Mouse (Mus musculus) stomach, embryonic 15.5 days (tissue): Measurements from ENCODE around the gene Oas3. TPM values are rescaled to one million over a fixed set of nuclear protein-coding genes. Genes with fewer than 3 reads are reported as not detected.

Experiments used
- ATAC-seq: fragments of 200-750 bp; cut with Nextera tagmentation; 2 replicates; pipeline ENCODE4 v1.8.0; 2017; ENCODE audit warnings: low read depth, moderate number of reproducible peaks, moderate TSS enrichment; ENCODE audit not compliant: insufficient read depth, low FRiP score
- H3K27ac ChIP-seq: fragments of 300-500 bp; sonication (generic); 2 replicates; pipeline ENCODE4 v1.5.1; 2015; ENCODE audit warnings: mild to moderate bottlenecking, inconsistent platforms
- H3K27me3 ChIP-seq: fragments of 300-500 bp; sonication (generic); replicated peaks from 2 replicates; pipeline ENCODE4 v1.6.1; 2015; ENCODE audit warnings: inconsistent platforms
- H3K36me3 ChIP-seq: fragments of 300-500 bp; sonication (generic); 2 replicates; pipeline ENCODE4 v1.6.1; 2015; ENCODE audit warnings: inconsistent platforms
- H3K4me1 ChIP-seq: fragments of 300-500 bp; sonication (generic); 2 replicates; pipeline ENCODE4 v1.6.1; 2015; ENCODE audit warnings: inconsistent platforms
- H3K4me2 ChIP-seq: fragments of 300-500 bp; sonication (generic); 2 replicates; pipeline ENCODE4 v1.6.1; 2015; ENCODE audit warnings: mild to moderate bottlenecking, inconsistent platforms
- H3K4me3 ChIP-seq: fragments of 300-500 bp; sonication (generic); replicated peaks from 2 replicates; pipeline ENCODE4 v1.5.1; 2015; ENCODE audit warnings: inconsistent platforms
- H3K9ac ChIP-seq: fragments of 300-500 bp; sonication (generic); 2 replicates; pipeline ENCODE4 v1.6.1; 2015; ENCODE audit warnings: inconsistent platforms
- H3K9me3 ChIP-seq: fragments of 300-500 bp; sonication (generic); 2 replicates; pipeline ENCODE4 v1.6.1; 2016; ENCODE audit warnings: inconsistent platforms
- WGBS: fragments of 180-500 bp; shearing (Covaris S2); methylation state at CpG from one replicate; pipeline ENCODE4 v1.1.7; 2015; 5-methylcytosine and 5-hydroxymethylcytosine counted together
- polyA plus RNA-seq: library from polyadenylated mRNA; unstranded; fragments of >200 nt; fragmentation: Nextera tagmentation; extraction: Ambion mirVana; gene quantifications from 2 replicates; pipeline ENCODE4 v1.2.1, GENCODE M21; 2015

Oas3 gene
- polyA plus RNA-seq, 1 experiment from 2014 or later: 0.32 TPM

DNA sequence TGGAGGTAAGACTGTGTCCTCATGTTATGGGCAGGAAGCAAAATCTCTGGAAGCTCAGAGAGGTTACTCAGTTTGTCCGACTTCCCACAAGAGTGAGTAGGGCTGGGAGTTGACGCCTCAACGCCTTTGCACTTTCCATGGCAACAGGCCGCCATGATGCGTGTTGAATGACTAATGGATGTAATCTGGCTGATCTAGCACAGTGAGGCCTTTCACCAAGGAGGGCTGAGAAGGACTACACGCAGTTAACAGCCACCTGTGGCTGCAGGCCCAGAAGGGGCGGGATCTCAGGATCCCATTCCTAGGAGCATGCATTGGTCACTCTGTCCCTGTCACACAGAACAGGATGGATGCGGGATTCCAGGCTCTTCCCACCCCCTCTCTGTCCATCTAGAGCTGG, 64.7 kb downstream of the Oas3 start:
- Histone ChIP-seq H3K9ac (no peak overlapping the region), H3K4me1 (peaks cover 18% of the 10 kb centered on the region), H3K4me2 (no peak overlapping the region), H3K36me3 (no peaks in the 10 kb centered on the region), H3K9me3 (no peaks in the 10 kb centered on the region), H3K4me3 (no peak overlapping the region), H3K27me3 (peaks cover 52% of the 10 kb centered on the region), H3K27ac (no peak overlapping the region)
- 72% methylated on average over 8 of the region's 8 CpGs for WGBS
- no peak for ATAC-seq

DNA sequence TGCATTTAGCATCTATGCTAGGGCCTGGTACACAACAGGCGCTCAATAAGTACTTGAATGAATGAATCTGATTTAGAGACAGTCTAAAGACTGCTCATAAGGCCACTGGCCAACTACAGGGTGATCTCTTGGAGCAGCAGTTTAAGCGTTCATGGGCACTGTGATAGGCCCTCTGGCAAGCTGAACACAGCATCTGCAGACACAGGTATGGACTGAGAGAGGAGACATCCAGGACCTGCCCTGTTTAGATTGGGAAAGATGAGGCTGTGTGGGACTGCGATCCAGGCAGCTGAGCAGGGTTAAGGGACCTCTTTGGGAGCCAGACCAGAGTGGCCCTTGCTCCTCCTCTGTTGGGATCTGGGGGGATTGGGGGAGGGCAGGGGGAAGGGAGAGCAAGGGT, 65.6 kb downstream of the Oas3 start, which contains the start of gene Dtx1:
Gene Dtx1 (minus strand): TSS at position 101 of the 400 bp plus-strand sequence.
- Histone ChIP-seq H3K27me3 (peaks cover 52% of the 10 kb centered on the region), H3K9me3 (no peaks in the 10 kb centered on the region)

DNA sequence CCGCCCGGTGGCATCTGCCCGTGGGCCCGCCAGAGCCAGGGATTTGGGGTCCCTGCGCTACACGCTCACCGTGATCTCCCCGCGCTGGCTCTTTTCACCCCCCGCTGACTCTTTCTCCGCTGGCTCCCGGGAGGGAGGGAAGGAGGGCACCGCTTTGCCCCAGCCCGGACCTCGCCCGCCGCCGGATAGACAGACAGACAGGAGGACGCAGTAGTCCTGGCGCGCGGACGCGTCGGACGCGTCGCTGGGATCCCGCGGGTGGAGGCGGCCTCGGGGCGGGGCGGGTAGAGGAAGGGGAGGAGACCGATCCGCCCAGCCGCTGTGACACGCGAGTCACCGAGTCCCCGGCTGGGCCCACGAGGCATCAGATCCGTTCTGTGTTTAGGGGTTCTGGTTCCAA, 66.0 kb downstream of the Oas3 start:
- Histone ChIP-seq H3K4me1 (peaks cover 19% of the 10 kb centered on the region), H3K27ac (no peak overlapping the region), H3K27me3 (peaks cover 52% of the 10 kb centered on the region), H3K9me3 (no peaks in the 10 kb centered on the region), H3K9ac (peak overlapping the region; percentile 29; the same call in 1 of the 2 replicates), H3K4me2 (peak overlapping the region; percentile 81), H3K36me3 (no peaks in the 10 kb centered on the region), H3K4me3 (peak overlapping the region; percentile 47)
- WGBS: under 1% methylated on average over 43 of the region's 43 CpGs
- no peak for ATAC-seq

More for the DNA sequence above, 65.6 kb downstream of the Oas3 start, which contains the start of gene Dtx1:
- H3K4me2 ChIP-seq: peak within 1 kb of the TSS; percentile 81
- no peak within 1 kb of the TSS for H3K27ac ChIP-seq
- H3K36me3 ChIP-seq: no peaks in the 10 kb centered on the region
- peak within 1 kb of the TSS; percentile 47 for H3K4me3 ChIP-seq
- peaks cover 15% of the 10 kb centered on the region for H3K4me1 ChIP-seq
- 42% methylated on average over 3 of the region's 3 CpGs for WGBS
- ATAC-seq: no peak
- peak within 1 kb of the TSS; percentile 29; the same call in 1 of the 2 replicates for H3K9ac ChIP-seq

DNA sequence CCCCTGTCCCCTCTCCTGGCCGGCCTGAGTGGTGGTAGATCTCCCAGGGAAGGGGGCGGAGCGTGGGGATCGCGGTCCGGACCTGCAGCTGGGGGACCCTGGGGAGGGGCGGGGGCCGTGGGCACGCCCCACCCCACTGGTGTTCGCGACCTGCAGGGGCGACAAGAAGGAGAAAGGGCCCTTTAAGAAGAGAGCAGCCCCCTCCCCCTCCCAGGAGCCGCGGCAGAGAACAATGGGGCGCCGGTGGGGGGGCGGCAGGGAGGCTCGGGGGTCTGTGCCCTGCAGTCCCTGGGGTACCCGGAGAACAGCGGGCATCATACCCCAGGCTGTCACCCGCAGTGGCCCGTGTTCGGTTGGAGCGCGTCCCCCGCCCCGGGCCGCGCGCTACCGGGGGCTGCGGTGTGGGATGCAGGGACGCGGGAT, 66.6 kb downstream of the Oas3 start:
- Histone ChIP-seq H3K4me2 (peak overlapping the region; percentile 81), H3K9me3 (no peaks in the 10 kb centered on the region), H3K4me1 (peaks cover 19% of the 10 kb centered on the region), H3K9ac (peak overlapping the region; percentile 29; the same call in 1 of the 2 replicates), H3K4me3 (peak overlapping the region; percentile 47), H3K27me3 (peaks cover 52% of the 10 kb centered on the region), H3K27ac (no peak overlapping the region), H3K36me3 (no peaks in the 10 kb centered on the region)
- WGBS: 1% methylated on average over 33 of the region's 34 CpGs
- ATAC-seq: no peak; the same call in 1 of the 2 replicates

DNA sequence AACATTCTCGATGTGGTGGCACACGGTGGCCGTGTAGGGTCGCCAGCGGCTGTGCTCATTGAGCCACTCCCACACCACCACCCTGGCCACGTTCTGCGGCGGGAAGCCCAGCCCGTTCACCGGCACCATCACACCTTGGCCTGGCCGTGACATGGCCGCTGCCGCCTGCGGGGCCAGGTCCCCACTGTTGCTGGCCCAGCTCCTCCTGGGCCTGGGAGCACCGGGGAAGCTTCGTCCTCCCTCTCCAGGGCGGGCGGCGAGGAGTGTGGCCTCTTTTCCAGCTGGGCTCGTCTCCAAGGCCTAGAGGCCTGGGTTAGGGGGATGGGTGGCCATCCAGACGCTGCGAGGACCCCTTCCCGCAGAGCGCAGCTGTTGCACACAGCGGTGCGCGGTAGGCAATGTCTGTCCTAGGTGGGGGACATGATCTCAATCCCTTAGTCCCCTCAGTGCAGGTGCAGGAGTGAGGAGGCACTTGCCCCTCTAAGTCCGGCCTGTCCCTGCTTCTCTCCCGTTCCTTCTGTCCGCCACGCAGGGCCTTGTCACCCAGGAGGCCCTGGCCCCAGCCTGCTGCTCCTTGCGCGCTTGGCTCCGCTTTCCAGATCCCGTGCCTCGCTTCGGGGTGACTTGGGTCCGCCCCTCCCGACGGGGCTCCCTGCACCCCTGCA, 67.2 kb downstream of the Oas3 start:
- Histone ChIP-seq H3K4me2 (peak overlapping the region; percentile 81), H3K4me3 (peak overlapping the region; percentile 47), H3K4me1 (peaks cover 19% of the 10 kb centered on the region), H3K36me3 (no peaks in the 10 kb centered on the region), H3K27ac (no peak overlapping the region), H3K9me3 (no peaks in the 10 kb centered on the region), H3K9ac (peak overlapping the region; percentile 29; the same call in 1 of the 2 replicates), H3K27me3 (peaks cover 52% of the 10 kb centered on the region)
- WGBS: 3% methylated on average over 40 of the region's 40 CpGs
- peak; percentile 33; the same call in 1 of the 2 replicates for ATAC-seq

DNA sequence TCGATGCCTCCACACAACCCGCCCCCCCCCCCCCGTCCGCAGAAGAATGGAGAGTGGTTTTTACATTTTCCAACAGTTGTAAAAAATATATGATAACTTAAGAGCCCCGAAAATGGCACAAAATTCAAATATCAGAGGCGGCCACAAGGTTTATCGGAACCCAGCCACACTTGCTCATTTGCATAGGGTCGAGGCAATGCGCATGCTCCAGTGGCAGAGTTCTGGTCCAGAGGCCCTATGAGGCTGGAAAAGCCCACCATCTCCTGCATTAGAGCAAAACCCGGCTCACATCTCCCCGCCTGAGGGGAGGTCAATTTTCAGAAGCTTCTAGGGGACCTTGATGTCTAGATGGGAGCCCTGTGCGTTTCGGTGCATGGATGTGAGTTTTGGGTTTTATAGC, 70.5 kb downstream of the Oas3 start:
- Histone ChIP-seq H3K27me3 (peaks cover 29% of the 10 kb centered on the region), H3K4me3 (no peak overlapping the region), H3K4me2 (peak overlapping the region; percentile 8; the same call in 1 of the 2 replicates), H3K4me1 (peaks cover 19% of the 10 kb centered on the region), H3K36me3 (no peaks in the 10 kb centered on the region), H3K9ac (no peak overlapping the region), H3K27ac (no peak overlapping the region), H3K9me3 (no peaks in the 10 kb centered on the region)
- WGBS: 49% methylated on average over 13 of the region's 13 CpGs
- ATAC-seq: no peak

DNA sequence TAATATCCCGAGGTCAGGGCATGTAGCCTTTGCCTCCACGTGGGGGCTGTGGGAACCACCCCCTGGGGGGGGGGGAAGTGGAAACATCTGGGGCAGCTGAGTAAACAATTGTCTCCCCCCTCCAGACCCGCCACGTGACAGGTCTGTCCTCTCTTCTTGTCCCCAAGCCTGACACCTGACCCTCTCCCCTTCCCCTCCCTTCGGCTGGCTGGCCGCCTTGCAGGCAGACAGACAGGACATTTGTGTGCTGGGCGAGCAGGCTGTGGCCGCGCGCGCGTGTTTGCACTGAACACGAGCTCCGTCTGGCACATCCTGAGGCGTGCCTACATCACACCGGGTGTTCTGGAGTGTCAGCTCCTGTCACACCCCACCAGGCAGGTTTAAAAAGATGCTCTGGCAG, 70.9 kb downstream of the Oas3 start:
- no peak overlapping the region for H3K27ac ChIP-seq
- WGBS: 10% methylated on average over 16 of the region's 16 CpGs
- no peak overlapping the region for H3K9ac ChIP-seq
- peaks cover 25% of the 10 kb centered on the region for H3K27me3 ChIP-seq
- H3K4me2 ChIP-seq: peak overlapping the region; percentile 8; the same call in 1 of the 2 replicates
- peaks cover 19% of the 10 kb centered on the region for H3K4me1 ChIP-seq
- H3K4me3 ChIP-seq: no peak overlapping the region
- H3K36me3 ChIP-seq: no peaks in the 10 kb centered on the region
- ATAC-seq: no peak
- no peaks in the 10 kb centered on the region for H3K9me3 ChIP-seq

DNA sequence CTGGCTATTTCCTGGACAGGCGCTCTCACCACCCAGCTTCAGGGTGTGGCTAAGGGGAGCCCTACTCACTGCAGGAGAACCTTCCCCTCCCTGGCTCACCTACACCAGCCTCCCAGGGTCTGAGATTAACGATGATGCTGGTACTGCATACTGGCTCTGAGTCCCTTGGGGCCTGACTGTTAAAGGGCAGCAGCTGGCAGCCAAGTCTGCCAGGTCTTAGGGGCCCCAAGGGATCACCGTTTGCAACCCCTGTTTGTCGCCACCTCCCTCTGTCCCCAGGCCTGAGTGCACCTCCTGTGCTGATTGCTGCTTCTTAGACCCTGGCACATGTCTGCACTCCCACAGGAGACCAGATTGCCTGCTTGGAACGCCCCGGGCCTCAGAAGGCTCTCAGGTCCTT, 73.0 kb downstream of the Oas3 start:
- ATAC-seq: no peak
- no peak overlapping the region for H3K9ac ChIP-seq
- H3K4me1 ChIP-seq: peaks cover 4% of the 10 kb centered on the region; the same call in 1 of the 2 replicates
- no peak overlapping the region for H3K27ac ChIP-seq
- H3K4me2 ChIP-seq: no peak overlapping the region
- H3K36me3 ChIP-seq: no peaks in the 10 kb centered on the region
- no peak overlapping the region for H3K4me3 ChIP-seq
- peaks cover 9% of the 10 kb centered on the region; the same call in 1 of the 2 replicates for H3K27me3 ChIP-seq
- H3K9me3 ChIP-seq: no peaks in the 10 kb centered on the region
- 52% methylated on average over 6 of the region's 6 CpGs for WGBS

DNA sequence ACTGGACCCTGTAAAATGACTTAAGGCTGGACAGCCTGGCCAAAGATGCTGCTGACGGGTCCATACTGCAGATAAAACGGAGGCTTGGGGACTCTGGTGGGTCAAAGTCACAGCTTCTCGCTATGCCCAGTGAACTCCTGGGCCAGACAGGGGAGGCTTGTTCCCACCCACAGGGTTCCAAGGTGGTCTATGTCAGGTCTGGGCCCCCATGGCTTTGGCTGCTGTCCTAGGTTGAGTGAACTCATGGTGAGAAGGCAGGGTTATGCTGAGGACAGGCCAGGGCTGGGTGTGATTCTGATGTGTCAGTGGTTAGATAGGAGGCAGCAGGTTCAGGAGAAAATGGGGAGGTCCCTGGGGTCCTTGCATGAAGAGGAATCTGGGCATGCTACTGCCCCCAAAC, 73.8 kb downstream of the Oas3 start:
- Histone ChIP-seq H3K36me3 (no peaks in the 10 kb centered on the region), H3K27ac (no peak overlapping the region), H3K9ac (no peak overlapping the region), H3K4me2 (no peak overlapping the region), H3K27me3 (peaks cover 5% of the 10 kb centered on the region; the same call in 1 of the 2 replicates), H3K9me3 (no peaks in the 10 kb centered on the region), H3K4me3 (no peak overlapping the region), H3K4me1 (peaks cover 4% of the 10 kb centered on the region; the same call in 1 of the 2 replicates)
- WGBS: 64% methylated on average over 3 of the region's 3 CpGs
- ATAC-seq: no peak

Other genes with a start within 250 kb of the Oas3 start
- gene Tpcn1, start 189.0 kb downstream of the Oas3 start, polyA plus RNA-seq: 25.5 and 25.7 TPM in 2 replicates
- 0.40 and 0.69 TPM in 2 replicates for gene Iqcd, start 188.6 kb downstream of the Oas3 start, polyA plus RNA-seq
- 10.4 and 11.4 TPM in 2 replicates for gene Rita1, start 165.1 kb downstream of the Oas3 start, polyA plus RNA-seq
- 41.8 and 44.9 TPM in 2 replicates for gene Ddx54, start 164.9 kb downstream of the Oas3 start, polyA plus RNA-seq
- gene Cfap73, start 143.4 kb downstream of the Oas3 start, polyA plus RNA-seq: not detected in 2 replicates
- gene Rasal1, start 128.8 kb downstream of the Oas3 start, polyA plus RNA-seq: 0.34 and 0.54 TPM in 2 replicates
- gene Dtx1, start 65.7 kb downstream of the Oas3 start, polyA plus RNA-seq: 5.2 and 5.6 TPM in 2 replicates
- 0.46 and 0.51 TPM in 2 replicates for gene Oas2, start 27.8 kb downstream of the Oas3 start, polyA plus RNA-seq
- not detected in 2 replicates for gene Oas1e, start 17.9 kb upstream of the Oas3 start, polyA plus RNA-seq
- gene Oas1c, start 34.9 kb upstream of the Oas3 start, polyA plus RNA-seq: 0.54 and 0.71 TPM in 2 replicates
- not detected in 2 replicates for gene Oas1f, start 69.7 kb upstream of the Oas3 start, polyA plus RNA-seq
- not detected in 2 replicates for gene Oas1h, start 83.8 kb upstream of the Oas3 start, polyA plus RNA-seq
- gene Oas1g, start 110.0 kb upstream of the Oas3 start, polyA plus RNA-seq: 1.1 and 1.8 TPM in 2 replicates
- 4.1 and 4.6 TPM in 2 replicates for gene Oas1a, start 129.9 kb upstream of the Oas3 start, polyA plus RNA-seq
- gene Oas1d, start 136.9 kb upstream of the Oas3 start, polyA plus RNA-seq: not detected in 2 replicates
- 0.18 and 0.24 TPM in 2 replicates for gene Rph3a, start 232.4 kb upstream of the Oas3 start, polyA plus RNA-seq